Mouse (Mus musculus) myocyte (in vitro differentiated cells): ENCODE measurements around the gene Pdk2.

Experiments used
- CEBPB ChIP-seq: IDR thresholded peaks from 2 replicates; pipeline ENCODE4 v1.6.1; 2011; ENCODE audit warnings: mild to moderate bottlenecking, moderate library complexity; ENCODE audit not compliant: poor library complexity, insufficient read depth, severe bottlenecking
- E2F4 ChIP-seq: IDR thresholded peaks from one replicate; pipeline ENCODE4 v1.6.1; 2011; ENCODE audit warnings: mild to moderate bottlenecking, control low read depth, moderate library complexity; ENCODE audit not compliant: insufficient read depth
- MAX ChIP-seq: IDR thresholded peaks from one replicate; pipeline ENCODE4 v1.6.1; 2011; ENCODE audit warnings: low read depth, mild to moderate bottlenecking, control low read depth
- POLR2A ChIP-seq: IDR thresholded peaks from one replicate; pipeline ENCODE4 v1.6.1; 2011; ENCODE audit warnings: low read depth, mild to moderate bottlenecking, control low read depth, moderate library complexity; ENCODE audit not compliant: insufficient read length
- POLR2AphosphoS2 ChIP-seq: IDR thresholded peaks from one replicate; pipeline ENCODE4 v1.6.1; 2011; ENCODE audit warnings: low read depth, control low read depth; ENCODE audit not compliant: insufficient read length
- SRF ChIP-seq: IDR thresholded peaks from one replicate; pipeline ENCODE4 v1.6.1; 2011; ENCODE audit warnings: low read depth; ENCODE audit not compliant: control insufficient read depth, insufficient read length
- TCF12 ChIP-seq: IDR thresholded peaks from one replicate; pipeline ENCODE4 v1.6.1; 2011; ENCODE audit warnings: mild to moderate bottlenecking, control low read depth; ENCODE audit not compliant: poor library complexity, insufficient read depth, severe bottlenecking
- USF1 ChIP-seq: IDR thresholded peaks from one replicate; pipeline ENCODE4 v1.6.1; 2011; ENCODE audit warnings: low read depth, mild to moderate bottlenecking, control low read depth, moderate library complexity

- TF ChIP-seq USF1 = no peak
- TF ChIP-seq CEBPB = no peak
- no peak for TF ChIP-seq POLR2AphosphoS2
- TF ChIP-seq POLR2A = no peak
- TF ChIP-seq MAX = no peak
- no peak for TF ChIP-seq SRF
- no peak for TF ChIP-seq TCF12
- no peak for TF ChIP-seq E2F4
Observed at GRCm38 (mm10) chr11:95076536-95077111, 35.5 kb upstream of the Pdk2 start, which contains the start of gene Itga3.
